ENCODE assay signal across 8 mouse cellular contexts in genomic region chr17:24550416-24551049, GRCm38 (mm10). TPM values are rescaled to one million over a fixed set of nuclear protein-coding genes. Genes with fewer than 3 reads are reported as not detected.
DNase-seq lines count a peak whose midpoint lies in the region; ATAC-seq and TF ChIP-seq lines count a peak whose summit lies in the region.

No protein-coding gene starts in this region.

- H3K9me3 ChIP-seq in kidney, embryonic 14.5 days (ENCODE audit: control insufficient read depth, low read length): no peaks in the 10 kb centered on the region
- no peaks in the 10 kb centered on the region for H3K9me3 ChIP-seq in liver, embryonic 13.5 days (replicated peaks)
- H3K9me3 ChIP-seq in neural tube, embryonic 12.5 days: no peaks in the 10 kb centered on the region

- peak; percentile 53 for TF ChIP-seq POLR2A in embryonic fibroblast, embryonic 13.5 days (IDR thresholded peaks at IDR 0.05; ENCODE audit: low read depth, low read length)

- no peaks in the 10 kb centered on the region for H3K36me3 ChIP-seq in kidney, embryonic 14.5 days (ENCODE audit: control insufficient read depth, insufficient read depth, low read length)
- H3K36me3 ChIP-seq in liver, embryonic 13.5 days: no peaks in the 10 kb centered on the region
- no peaks in the 10 kb centered on the region for H3K36me3 ChIP-seq in neural tube, embryonic 12.5 days

- ATAC-seq in kidney, embryonic 14.5 days (ENCODE audit: low FRiP score, low TSS enrichment): peak; percentile 75
- peak; percentile 71 for ATAC-seq in liver, embryonic 13.5 days (ENCODE audit: low read depth)
- ATAC-seq in neural tube, embryonic 12.5 days (ENCODE audit: low FRiP score, low read depth): peak; percentile 88

- peak; percentile 68 for DNase-seq in 416B (ENCODE audit: low read depth)
- DNase-seq in adrenal gland, postnatal 25 days: peak; percentile 81
- DNase-seq in heart, adult 9 months (ENCODE audit: low spot score in 2 of 2): peak; percentile 81 to 87
- peak; percentile 75 for DNase-seq in liver, embryonic 13.5 days
- peak; percentile 84 for DNase-seq in testis, postnatal 10 days (ENCODE audit: low spot score)

- peak overlapping the region; percentile 83 for H3K4me3 ChIP-seq in embryonic fibroblast, embryonic 13.5 days (ENCODE audit: insufficient read depth, low read length)
- H3K4me3 ChIP-seq in kidney, embryonic 14.5 days (ENCODE audit: low read length): peak overlapping the region; percentile 86
- H3K4me3 ChIP-seq in liver, embryonic 13.5 days (replicated peaks): peak overlapping the region; percentile 89
- peak overlapping the region; percentile 76 for H3K4me3 ChIP-seq in neural tube, embryonic 12.5 days

- H3K9ac ChIP-seq in kidney, embryonic 14.5 days (ENCODE audit: low read depth, low read length): peak overlapping the region; percentile 93
- H3K9ac ChIP-seq in liver, embryonic 13.5 days: peak overlapping the region; percentile 92
- H3K9ac ChIP-seq in neural tube, embryonic 12.5 days: peak overlapping the region; percentile 94

- peaks cover 6% of the 10 kb centered on the region for H3K4me1 ChIP-seq in embryonic fibroblast, embryonic 13.5 days (ENCODE audit: control insufficient read depth, insufficient read depth, low read length)
- H3K4me1 ChIP-seq in kidney, embryonic 14.5 days (ENCODE audit: control insufficient read depth, insufficient read depth, low read length): peaks cover 13% of the 10 kb centered on the region
- H3K4me1 ChIP-seq in liver, embryonic 13.5 days (replicated peaks): peaks cover 41% of the 10 kb centered on the region
- peaks cover 29% of the 10 kb centered on the region for H3K4me1 ChIP-seq in neural tube, embryonic 12.5 days

- WGBS in kidney, embryonic 14.5 days: under 1% methylated on average over 44 of the region's 44 CpGs
- WGBS in liver, embryonic 13.5 days (ENCODE audit: insufficient replicate concordance): 3% methylated on average over 44 of the region's 44 CpGs
- WGBS in neural tube, embryonic 12.5 days: under 1% methylated on average over 44 of the region's 44 CpGs

- peak overlapping the region; percentile 85 for H3K27ac ChIP-seq in embryonic fibroblast, embryonic 13.5 days (ENCODE audit: insufficient read depth, low read length)
- peak overlapping the region; percentile 95 for H3K27ac ChIP-seq in kidney, embryonic 14.5 days (ENCODE audit: low read depth, low read length)
- H3K27ac ChIP-seq in liver, embryonic 13.5 days: peak overlapping the region; percentile 94
- H3K27ac ChIP-seq in neural tube, embryonic 12.5 days: peak overlapping the region; percentile 96

- no peaks in the 10 kb centered on the region; the same call in 1 of the 2 replicates for H3K27me3 ChIP-seq in kidney, embryonic 14.5 days (ENCODE audit: control insufficient read depth, insufficient read depth, low read length)
- no peaks in the 10 kb centered on the region for H3K27me3 ChIP-seq in liver, embryonic 13.5 days
- peaks cover 13% of the 10 kb centered on the region for H3K27me3 ChIP-seq in neural tube, embryonic 12.5 days (replicated peaks)

- H3K4me2 ChIP-seq in kidney, embryonic 14.5 days (replicated peaks; ENCODE audit: low read depth, low read length): peak overlapping the region; percentile 90
- H3K4me2 ChIP-seq in liver, embryonic 13.5 days: peak overlapping the region; percentile 100
- H3K4me2 ChIP-seq in neural tube, embryonic 12.5 days (replicated peaks): peak overlapping the region; percentile 85

- no peak for TF ChIP-seq CTCF in embryonic fibroblast, embryonic 13.5 days (IDR thresholded peaks at IDR 0.05; ENCODE audit: borderline replicate concordance, insufficient read depth, low read length)

RNA-seq across cellular contexts. Expression of gene Pkd1, which starts 0.9 kb away (rescaled TPM):
- total RNA-seq in adrenal gland, postnatal 25 days (2021): 45.2 and 65.8 TPM in 2 replicates
- 63.1 and 66.7 TPM in 2 replicates for polyA plus RNA-seq in embryonic fibroblast, embryonic 13.5 days (2011; ENCODE audit: insufficient read length, low read depth, missing spikeins)
- 16.7 and 31.6 TPM in 2 replicates for polyA plus RNA-seq in kidney, embryonic 14.5 days (2014; fragmentation: Nextera tagmentation; extraction: Ambion mirVana)
- 2.2 and 3.3 TPM in 2 replicates for polyA plus RNA-seq in liver, embryonic 13.5 days (2015; fragmentation: Nextera tagmentation; extraction: Ambion mirVana)
- polyA plus RNA-seq in neural tube, embryonic 12.5 days (2016; fragmentation: Nextera tagmentation; extraction: Ambion mirVana): 23.0 and 26.5 TPM in 2 replicates

RNA-seq across cellular contexts. Expression of gene Rab26, which starts 16.5 kb away (rescaled TPM):
- total RNA-seq in adrenal gland, postnatal 25 days (2021): 1.3 and 1.4 TPM in 2 replicates
- 1.4 and 1.6 TPM in 2 replicates for polyA plus RNA-seq in embryonic fibroblast, embryonic 13.5 days (2011; ENCODE audit: insufficient read length, low read depth, missing spikeins)
- 2.7 and 2.8 TPM in 2 replicates for polyA plus RNA-seq in kidney, embryonic 14.5 days (2014; fragmentation: Nextera tagmentation; extraction: Ambion mirVana)
- polyA plus RNA-seq in liver, embryonic 13.5 days (2015; fragmentation: Nextera tagmentation; extraction: Ambion mirVana): 0.88 and 0.99 TPM in 2 replicates
- 1.6 and 2.2 TPM in 2 replicates for polyA plus RNA-seq in neural tube, embryonic 12.5 days (2016; fragmentation: Nextera tagmentation; extraction: Ambion mirVana)

RNA-seq across cellular contexts. Expression of gene Traf7, which starts 22.8 kb away (rescaled TPM):
- total RNA-seq in adrenal gland, postnatal 25 days (2021): 105 and 133 TPM in 2 replicates
- polyA plus RNA-seq in embryonic fibroblast, embryonic 13.5 days (2011; ENCODE audit: insufficient read length, low read depth, missing spikeins): 161 and 163 TPM in 2 replicates
- 69.0 and 88.5 TPM in 2 replicates for polyA plus RNA-seq in kidney, embryonic 14.5 days (2014; fragmentation: Nextera tagmentation; extraction: Ambion mirVana)
- polyA plus RNA-seq in liver, embryonic 13.5 days (2015; fragmentation: Nextera tagmentation; extraction: Ambion mirVana): 40.7 and 43.9 TPM in 2 replicates
- 83.4 and 84.0 TPM in 2 replicates for polyA plus RNA-seq in neural tube, embryonic 12.5 days (2016; fragmentation: Nextera tagmentation; extraction: Ambion mirVana)

Comparison
In these comparisons a context has a peak if more than half of its experiments do, and no peak if none do; other contexts are left out.
1. Peak in every context shown above with its lines: DNase-seq, ATAC-seq, H3K4me3 ChIP-seq and H3K27ac ChIP-seq.